Mouse (Mus musculus): ENCODE measurements around the gene Anks1. TPM values are rescaled to one million over a fixed set of nuclear protein-coding genes. Genes with fewer than 3 reads are reported as not detected.

Anks1 gene
- polyA plus RNA-seq, 1 experiment from 2014 or later: 14.4 TPM

GRCm38 (mm10) chr17:28078028-28078427 is 168.9 kb downstream of the Anks1 start:
- WGBS: 81% methylated on average over 9 of the region's 9 CpGs
- Histone ChIP-seq H3K27me3 (no peaks in the 10 kb centered on the region), H3K9ac (no peak overlapping the region), H3K4me1 (peaks cover 27% of the 10 kb centered on the region), H3K9me3 (replicated peaks) (no peaks in the 10 kb centered on the region), H3K4me2 (no peak overlapping the region), H3K27ac (no peak overlapping the region), H3K36me3 (no peaks in the 10 kb centered on the region), H3K4me3 (replicated peaks) (no peak overlapping the region)
- ATAC-seq (replicated peaks; ENCODE audit: low FRiP score): no peak

DNA sequence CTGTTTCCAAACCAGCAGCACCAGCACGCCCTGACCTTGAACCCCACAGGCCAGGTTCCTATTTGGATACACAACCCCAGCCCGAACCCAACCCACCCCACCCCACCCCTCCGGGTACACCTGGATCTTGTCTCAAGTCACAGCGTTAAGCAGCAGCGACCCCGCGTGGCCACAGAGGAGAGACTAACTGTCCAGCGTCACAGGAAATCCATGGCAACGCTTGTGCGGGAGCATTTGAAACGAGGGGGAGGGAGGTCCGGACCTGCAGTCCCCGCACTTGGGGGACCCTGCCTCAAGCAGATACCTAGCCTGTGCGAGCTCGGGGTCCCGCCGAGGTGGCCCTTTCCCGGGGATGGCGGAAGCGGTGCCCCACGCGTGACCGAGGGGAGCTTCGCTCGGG is 170.5 kb downstream of the Anks1 start:
- H3K4me3 ChIP-seq (replicated peaks): peak overlapping the region; percentile 71
- 0 out of 2 replicates have a peak, but pooled peaks cover 7% of the 10 kb centered on the region for H3K27me3 ChIP-seq
- H3K27ac ChIP-seq: peak overlapping the region; percentile 73
- peak overlapping the region; percentile 100 for H3K4me2 ChIP-seq
- WGBS: under 1% methylated on average over 18 of the region's 25 CpGs
- no peaks in the 10 kb centered on the region for H3K9me3 ChIP-seq (replicated peaks)
- H3K9ac ChIP-seq: peak overlapping the region; percentile 65
- peaks cover 41% of the 10 kb centered on the region for H3K4me1 ChIP-seq
- H3K36me3 ChIP-seq: no peaks in the 10 kb centered on the region
- peak; percentile 41 for ATAC-seq (replicated peaks; ENCODE audit: low FRiP score)

DNA sequence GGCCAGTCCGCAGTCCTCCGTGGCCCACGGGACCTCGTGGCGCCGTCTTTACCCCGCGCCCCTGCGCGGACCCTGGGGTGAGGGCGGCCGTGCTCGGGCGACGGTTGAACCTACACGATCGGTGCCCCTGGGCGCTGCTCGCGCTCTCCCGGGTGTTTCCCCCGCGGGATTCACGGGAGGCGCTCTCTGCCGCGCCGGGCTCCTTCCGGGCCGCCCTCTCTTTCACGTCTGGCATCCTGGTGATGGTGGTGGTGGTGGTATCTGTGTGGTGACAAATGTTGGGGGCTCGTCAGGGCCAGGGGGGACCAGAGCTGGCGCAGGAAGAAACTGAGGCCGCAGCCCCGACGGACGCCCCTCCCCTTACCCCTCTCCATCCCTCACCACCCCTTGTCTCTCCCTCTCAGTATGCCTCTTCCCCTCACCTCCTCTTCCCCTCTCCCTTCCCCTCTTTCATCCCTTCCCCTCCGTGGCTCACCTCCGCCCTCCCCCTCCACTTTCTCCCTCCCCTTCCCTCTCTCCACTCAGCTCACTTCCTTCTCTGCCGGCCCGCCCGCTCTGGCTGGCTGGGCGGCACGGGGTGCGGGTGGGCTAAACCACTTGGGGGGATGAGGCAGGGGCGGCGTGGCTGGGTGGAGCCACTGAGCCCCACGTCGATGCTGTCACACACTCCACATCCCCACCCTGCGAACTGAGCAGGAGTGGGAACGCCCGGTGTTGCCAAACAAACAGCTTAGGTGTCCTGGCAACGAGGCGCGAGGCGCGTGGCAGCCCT is 171.1 kb downstream of the Anks1 start, which contains the start of gene Tcp11:
TSS of gene Tcp11 (minus strand) at position 595 of the 772 bp plus-strand sequence.
- Histone ChIP-seq H3K9ac (peak within 1 kb of the TSS; percentile 65), H3K27me3 (0 out of 2 replicates have a peak, but pooled peaks cover 7% of the 10 kb centered on the region), H3K9me3 (replicated peaks) (no peaks in the 10 kb centered on the region), H3K4me3 (replicated peaks) (peak within 1 kb of the TSS; percentile 71), H3K36me3 (no peaks in the 10 kb centered on the region), H3K4me2 (peak within 1 kb of the TSS; percentile 100), H3K4me1 (peaks cover 46% of the 10 kb centered on the region), H3K27ac (peak within 1 kb of the TSS; percentile 73)
- 2% methylated on average over 52 of the region's 57 CpGs for whole genome bisulfite sequencing
- ATAC-seq (replicated peaks; ENCODE audit: low FRiP score): peak; percentile 84

GRCm38 (mm10) chr17:28080817-28081165 is 171.7 kb downstream of the Anks1 start:
- Histone ChIP-seq H3K9me3 (replicated peaks) (no peaks in the 10 kb centered on the region), H3K27me3 (0 out of 2 replicates have a peak, but pooled peaks cover 7% of the 10 kb centered on the region), H3K27ac (no peak overlapping the region; the same call in 1 of the 2 replicates), H3K4me2 (peak overlapping the region; percentile 100), H3K9ac (no peak overlapping the region), H3K4me1 (peaks cover 50% of the 10 kb centered on the region), H3K4me3 (replicated peaks) (peak overlapping the region; percentile 71), H3K36me3 (no peaks in the 10 kb centered on the region)
- ATAC-seq (replicated peaks; ENCODE audit: low FRiP score): no peak
- 15% methylated on average over 9 of the region's 9 CpGs for whole genome bisulfite sequencing

GRCm38 (mm10) chr17:28081385-28081784 is 172.3 kb downstream of the Anks1 start:
- Histone ChIP-seq H3K9me3 (replicated peaks) (no peaks in the 10 kb centered on the region), H3K9ac (no peak overlapping the region), H3K36me3 (no peaks in the 10 kb centered on the region), H3K4me3 (replicated peaks) (no peak overlapping the region), H3K4me2 (no peak overlapping the region), H3K4me1 (peaks cover 52% of the 10 kb centered on the region), H3K27me3 (0 out of 2 replicates have a peak, but pooled peaks cover 7% of the 10 kb centered on the region), H3K27ac (no peak overlapping the region)
- ATAC-seq (replicated peaks; ENCODE audit: low FRiP score): no peak
- 58% methylated on average over 9 of the region's 9 CpGs for WGBS

DNA sequence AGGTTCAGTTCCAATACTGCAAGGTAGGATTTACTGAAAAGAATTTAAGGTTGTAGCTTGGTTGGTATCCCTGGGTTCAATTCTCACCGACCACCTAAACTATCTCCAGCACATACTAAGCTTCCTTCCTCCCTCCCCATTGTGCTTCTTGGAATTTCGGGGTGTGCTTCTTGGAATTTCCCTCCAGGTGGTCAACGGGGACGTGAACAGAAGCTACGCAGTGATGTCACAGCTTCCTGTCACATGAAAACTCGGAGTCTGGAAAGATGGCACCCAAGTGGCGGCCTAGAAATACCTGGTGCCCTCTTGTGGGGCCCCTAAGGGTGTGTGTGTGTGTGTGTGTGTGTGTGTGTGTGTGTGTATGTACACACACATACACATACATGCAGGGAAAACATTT is 172.8 kb downstream of the Anks1 start:
- Histone ChIP-seq H3K27me3 (0 out of 2 replicates have a peak, but pooled peaks cover 7% of the 10 kb centered on the region), H3K9me3 (replicated peaks) (no peaks in the 10 kb centered on the region), H3K36me3 (no peaks in the 10 kb centered on the region), H3K4me1 (peaks cover 52% of the 10 kb centered on the region), H3K4me3 (replicated peaks) (no peak overlapping the region), H3K27ac (peak overlapping the region; percentile 75), H3K9ac (no peak overlapping the region), H3K4me2 (no peak overlapping the region)
- no peak for ATAC-seq (replicated peaks; ENCODE audit: low FRiP score)
- WGBS: 92% methylated on average over 7 of the region's 7 CpGs

DNA sequence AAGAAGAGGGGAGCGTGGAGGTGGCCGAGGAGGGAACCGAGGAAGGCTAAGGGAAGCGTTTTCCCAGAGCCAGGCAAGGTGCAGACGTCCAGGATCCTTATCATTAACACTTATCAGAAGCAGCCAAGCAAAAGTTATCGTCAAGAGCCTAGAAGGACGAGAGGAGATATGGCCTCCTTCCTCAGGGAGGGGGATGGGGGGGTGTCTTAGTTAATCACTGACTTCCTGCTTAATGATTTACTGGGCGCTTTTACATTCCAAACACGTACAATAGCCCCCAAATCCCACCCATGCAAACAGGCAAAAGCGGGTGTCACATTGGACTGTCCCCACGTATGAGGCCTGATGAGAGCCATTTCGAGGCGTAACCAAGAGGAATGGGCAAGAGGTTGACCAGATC is 173.8 kb downstream of the Anks1 start:
- peak overlapping the region; percentile 75 for H3K27ac ChIP-seq
- WGBS: 57% methylated on average over 13 of the region's 13 CpGs
- 0 out of 2 replicates have a peak, but pooled peaks cover 7% of the 10 kb centered on the region for H3K27me3 ChIP-seq
- H3K9ac ChIP-seq: no peak overlapping the region
- H3K4me2 ChIP-seq: no peak overlapping the region
- H3K4me1 ChIP-seq: peaks cover 58% of the 10 kb centered on the region
- no peak overlapping the region for H3K4me3 ChIP-seq (replicated peaks)
- no peaks in the 10 kb centered on the region for H3K9me3 ChIP-seq (replicated peaks)
- ATAC-seq (replicated peaks; ENCODE audit: low FRiP score): no peak
- no peaks in the 10 kb centered on the region for H3K36me3 ChIP-seq

DNA sequence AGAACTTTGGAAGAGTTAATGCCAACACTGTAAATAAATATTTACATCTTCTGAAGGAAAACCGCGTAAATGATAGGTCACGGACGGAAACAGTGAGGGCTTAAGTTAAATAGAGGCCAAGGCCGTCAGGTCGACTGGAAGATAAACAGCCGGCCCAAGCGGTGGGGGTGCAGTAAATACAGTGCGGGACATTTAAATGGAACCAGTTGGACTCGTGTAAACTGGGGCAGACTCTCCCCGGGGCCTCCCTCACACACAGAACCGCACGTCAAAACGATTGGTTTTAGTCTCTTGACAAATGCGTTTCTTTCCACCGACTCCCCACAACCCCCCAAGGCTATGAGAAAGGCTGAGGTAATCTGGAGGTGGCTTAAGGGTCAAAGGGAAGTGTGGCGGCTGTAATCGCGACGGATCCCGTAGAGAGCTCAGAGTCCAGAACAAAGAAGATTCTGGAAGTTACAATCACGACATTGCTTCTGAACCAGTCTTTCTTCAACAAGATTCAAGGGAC is 175.3 kb downstream of the Anks1 start:
- 24% methylated on average over 22 of the region's 22 CpGs for WGBS
- ATAC-seq (replicated peaks; ENCODE audit: low FRiP score): no peak
- peaks cover 56% of the 10 kb centered on the region for H3K4me1 ChIP-seq
- peak overlapping the region; percentile 37 for H3K27ac ChIP-seq
- 0 out of 2 replicates have a peak overlapping the region, but pooled peaks have one; percentile 54 for H3K4me2 ChIP-seq
- no peak overlapping the region for H3K4me3 ChIP-seq (replicated peaks)
- H3K27me3 ChIP-seq: 0 out of 2 replicates have a peak, but pooled peaks cover 7% of the 10 kb centered on the region
- no peaks in the 10 kb centered on the region for H3K9me3 ChIP-seq (replicated peaks)
- no peak overlapping the region for H3K9ac ChIP-seq
- no peaks in the 10 kb centered on the region for H3K36me3 ChIP-seq

DNA sequence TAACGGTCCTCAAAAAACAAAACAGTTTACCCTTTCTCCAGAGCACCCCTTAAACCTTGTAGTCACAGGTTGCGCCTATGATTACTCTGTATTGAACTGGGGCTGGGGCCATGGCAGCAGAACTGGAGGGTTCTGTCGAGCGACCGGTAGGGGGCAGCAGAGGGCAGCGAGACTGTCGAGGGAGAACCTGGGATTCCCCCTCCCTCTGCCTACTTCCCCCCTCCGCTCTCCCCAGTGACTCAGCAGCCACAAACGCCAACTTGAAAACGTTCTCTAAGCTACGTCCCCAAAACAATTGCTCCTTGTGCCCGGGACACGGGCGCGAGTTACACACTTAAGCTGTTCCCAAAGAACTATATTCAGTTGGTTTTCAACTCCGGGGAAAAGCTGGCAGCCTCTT is 175.9 kb downstream of the Anks1 start:
- H3K27ac ChIP-seq: peak overlapping the region; percentile 68
- WGBS: 2% methylated on average over 16 of the region's 16 CpGs

DNA sequence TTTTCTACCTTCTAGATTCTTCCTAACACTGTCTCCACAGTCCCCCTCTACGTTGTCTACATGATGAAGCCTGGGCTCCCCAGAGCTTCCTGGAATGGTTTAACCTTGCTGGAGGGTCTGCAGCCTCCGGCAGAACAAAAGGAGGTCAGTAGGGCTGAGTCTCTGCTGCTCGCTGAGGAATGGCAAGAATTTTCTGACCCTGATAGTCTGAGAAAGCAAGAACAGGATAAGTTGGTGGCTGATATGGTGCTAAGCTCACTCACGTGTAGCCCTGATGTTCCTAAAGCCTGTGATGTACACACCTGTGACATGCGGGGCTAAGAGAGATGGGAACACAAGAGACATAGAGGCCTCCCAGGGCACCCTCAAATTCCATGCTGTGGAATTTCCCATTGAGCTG is 178.3 kb downstream of the Anks1 start:
- Histone ChIP-seq H3K27me3 (0 out of 2 replicates have a peak, but pooled peaks cover 7% of the 10 kb centered on the region), H3K4me3 (replicated peaks) (no peak overlapping the region), H3K36me3 (no peaks in the 10 kb centered on the region), H3K4me1 (peaks cover 39% of the 10 kb centered on the region), H3K4me2 (no peak overlapping the region), H3K9me3 (replicated peaks) (no peaks in the 10 kb centered on the region), H3K9ac (no peak overlapping the region), H3K27ac (peak overlapping the region; percentile 54)
- WGBS: 34% methylated on average over 5 of the region's 5 CpGs
- no peak for ATAC-seq (replicated peaks; ENCODE audit: low FRiP score)

More for the DNA sequence above, 175.9 kb downstream of the Anks1 start:
- no peak overlapping the region; the same call in 1 of the 2 replicates for H3K9ac ChIP-seq
- H3K9me3 ChIP-seq (replicated peaks): no peaks in the 10 kb centered on the region
- peaks cover 52% of the 10 kb centered on the region for H3K4me1 ChIP-seq
- H3K4me3 ChIP-seq (replicated peaks): peak overlapping the region; percentile 22
- H3K36me3 ChIP-seq: no peaks in the 10 kb centered on the region
- peak overlapping the region; percentile 54 for H3K4me2 ChIP-seq
- no peak; the same call in 1 of the 2 replicates for ATAC-seq (replicated peaks; ENCODE audit: low FRiP score)
- H3K27me3 ChIP-seq: 0 out of 2 replicates have a peak, but pooled peaks cover 7% of the 10 kb centered on the region

- peaks cover 26% of the 10 kb centered on the region for H3K4me1 ChIP-seq
- no peak overlapping the region for H3K4me2 ChIP-seq
- WGBS: 91% methylated on average over 6 of the region's 6 CpGs
- no peaks in the 10 kb centered on the region for H3K9me3 ChIP-seq (replicated peaks)
- no peak overlapping the region for H3K4me3 ChIP-seq (replicated peaks)
- 0 out of 2 replicates have a peak, but pooled peaks cover 2% of the 10 kb centered on the region for H3K27me3 ChIP-seq
- no peaks in the 10 kb centered on the region for H3K36me3 ChIP-seq
- ATAC-seq (replicated peaks; ENCODE audit: low FRiP score): no peak
- H3K27ac ChIP-seq: no peak overlapping the region
- H3K9ac ChIP-seq: no peak overlapping the region
Observed at GRCm38 (mm10) chr17:28088718-28089117, 179.6 kb downstream of the Anks1 start.

GRCm38 (mm10) chr17:28092297-28092696 is 183.2 kb downstream of the Anks1 start:
- ATAC-seq (replicated peaks; ENCODE audit: low FRiP score): no peak
- no peak overlapping the region for H3K27ac ChIP-seq
- H3K4me2 ChIP-seq: no peak overlapping the region
- 89% methylated on average over 2 of the region's 2 CpGs for WGBS
- peaks cover 3% of the 10 kb centered on the region; the same call in 1 of the 2 replicates for H3K9me3 ChIP-seq (replicated peaks)
- no peak overlapping the region for H3K9ac ChIP-seq
- peaks cover 11% of the 10 kb centered on the region for H3K4me1 ChIP-seq
- no peak overlapping the region for H3K4me3 ChIP-seq (replicated peaks)
- H3K27me3 ChIP-seq: no peaks in the 10 kb centered on the region
- no peaks in the 10 kb centered on the region for H3K36me3 ChIP-seq

All from kidney, embryonic 15.5 days (tissue).